Mouse (Mus musculus): ENCODE measurements at regions not wholly inside any gene's neighbourhood (a gene's known extent, or its start where the extent isn't known, plus 50 kb on each side); places are given as distances from the start of the nearest gene placed in this dataset.

DNA sequence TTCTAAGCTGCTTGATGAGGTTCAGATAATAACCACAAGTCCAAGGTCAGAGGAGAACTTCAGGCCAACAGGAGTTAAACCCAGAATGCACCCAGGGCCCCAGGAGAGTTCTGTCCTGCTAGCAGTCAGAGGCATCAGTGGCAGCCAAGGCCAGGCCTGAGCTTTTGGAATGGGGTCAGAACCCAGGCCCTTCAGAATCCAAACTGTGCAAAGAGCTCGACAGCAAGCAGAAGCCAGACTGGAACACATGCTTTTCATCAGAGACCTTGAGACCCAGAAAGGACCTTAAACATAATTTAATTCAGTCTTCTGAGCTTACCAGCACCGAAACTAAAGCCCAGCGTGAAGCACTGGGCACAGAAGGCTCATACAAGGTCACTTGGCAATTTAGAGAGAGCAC is 139.9 kb upstream of the Bcl6 start:
- TF ChIP-seq POLR2A (IDR thresholded peaks at IDR 0.05; ENCODE audit: control insufficient read depth, extremely low read depth, insufficient read depth, low read length, poor library complexity) (no peak), CTCF (IDR thresholded peaks at IDR 0.05; ENCODE audit: borderline replicate concordance, control insufficient read depth, extremely low read depth, insufficient read depth, low read length, poor library complexity) (no peak)
